Mouse (Mus musculus) MEL (cell line): Measurements from ENCODE around the gene Slc4a11.

ENCODE experiments used
- CTCF ChIP-seq, 3 experiments: IDR thresholded peaks in 2 of 3; conservative IDR thresholded peaks in 1 of 3; 2 replicates each; pipeline ENCODE4 v1.5.1; 2011 to 2012; ENCODE audit warnings: low read length in 3 of 3, low read depth in 2 of 3, mild to moderate bottlenecking in 2 of 3, improper control_type of control experiment in 1 of 3, inconsistent platforms in 1 of 3, mixed read lengths in 1 of 3, moderate library complexity in 1 of 3; ENCODE audit not compliant: control insufficient read depth in 1 of 3, insufficient read depth in 1 of 3, poor library complexity in 1 of 3, severe bottlenecking in 1 of 3
- POLR2AphosphoS2 ChIP-seq: IDR thresholded peaks from 2 replicates; pipeline ENCODE4 v1.6.1; 2011; ENCODE audit warnings: low read length, improper control_type of control experiment
- TBP ChIP-seq: IDR thresholded peaks from 2 replicates; pipeline ENCODE4 v1.8.0; 2011; ENCODE audit warnings: low read depth, low read length, improper control_type of control experiment

GRCm38 (mm10) chr2:130634739-130635411 lies 62.4 kb downstream of the Slc4a11 start:
- TF ChIP-seq CTCF (IDR thresholded peaks at IDR 0.05 in 2 of 3, conservative IDR thresholded peaks at IDR 0.05 in 1 of 3; ENCODE audit: control insufficient read depth in 1 of 3, insufficient read depth in 1 of 3, low read depth in 2 of 3, low read length in 3 of 3, poor library complexity in 1 of 3, severe bottlenecking in 1 of 3): no peak
- no peak for TF ChIP-seq POLR2AphosphoS2
- no peak for TF ChIP-seq TBP
